Mouse (Mus musculus): ENCODE results near the gene Gnl2. TPM values are rescaled to one million over a fixed set of nuclear protein-coding genes. Genes with fewer than 3 reads are reported as not detected.

Gnl2 gene
- polyA plus RNA-seq, 1 experiment from 2014 or later, result 89.6 TPM

DNA sequence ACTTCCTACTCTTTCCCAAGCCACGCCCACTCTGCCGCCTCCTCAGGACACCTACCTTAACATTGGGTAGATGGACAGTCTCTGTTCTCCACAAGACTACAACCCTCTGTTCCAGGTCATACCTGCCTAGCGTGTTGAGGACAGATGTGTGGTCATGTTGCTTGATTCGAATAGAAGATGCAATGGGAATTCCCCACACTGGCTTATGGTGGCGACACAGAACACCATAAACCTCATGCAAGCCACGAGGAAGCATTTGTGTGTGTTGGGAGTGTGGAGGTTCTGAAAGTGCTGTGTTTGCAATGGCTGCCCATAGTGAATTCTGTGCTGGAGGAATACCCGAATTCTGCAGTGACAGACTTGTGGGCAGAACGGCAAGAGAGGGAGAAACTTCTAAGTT, 47.4 kb downstream of the Gnl2 start:
- no peak for ATAC-seq (ENCODE audit: low read depth)
- Histone ChIP-seq H3K27ac (ENCODE audit: low read depth, low read length) (no peak overlapping the region), H3K9ac (replicated peaks; ENCODE audit: low read depth, low read length) (no peak overlapping the region), H3K4me1 (ENCODE audit: control insufficient read depth, insufficient read depth, low read length) (peaks cover 8% of the 10 kb centered on the region), H3K36me3 (ENCODE audit: control insufficient read depth, insufficient read depth, low read length) (peaks cover 3% of the 10 kb centered on the region; the same call in 1 of the 2 replicates), H3K27me3 (ENCODE audit: control insufficient read depth, insufficient read depth, low read length) (no peaks in the 10 kb centered on the region), H3K4me3 (ENCODE audit: low read depth, low read length) (no peak overlapping the region), H3K4me2 (ENCODE audit: low read depth, low read length) (no peak overlapping the region), H3K9me3 (ENCODE audit: control insufficient read depth, low read length) (no peaks in the 10 kb centered on the region)
- WGBS, result 78% methylated on average over 8 of the region's 8 CpGs

DNA sequence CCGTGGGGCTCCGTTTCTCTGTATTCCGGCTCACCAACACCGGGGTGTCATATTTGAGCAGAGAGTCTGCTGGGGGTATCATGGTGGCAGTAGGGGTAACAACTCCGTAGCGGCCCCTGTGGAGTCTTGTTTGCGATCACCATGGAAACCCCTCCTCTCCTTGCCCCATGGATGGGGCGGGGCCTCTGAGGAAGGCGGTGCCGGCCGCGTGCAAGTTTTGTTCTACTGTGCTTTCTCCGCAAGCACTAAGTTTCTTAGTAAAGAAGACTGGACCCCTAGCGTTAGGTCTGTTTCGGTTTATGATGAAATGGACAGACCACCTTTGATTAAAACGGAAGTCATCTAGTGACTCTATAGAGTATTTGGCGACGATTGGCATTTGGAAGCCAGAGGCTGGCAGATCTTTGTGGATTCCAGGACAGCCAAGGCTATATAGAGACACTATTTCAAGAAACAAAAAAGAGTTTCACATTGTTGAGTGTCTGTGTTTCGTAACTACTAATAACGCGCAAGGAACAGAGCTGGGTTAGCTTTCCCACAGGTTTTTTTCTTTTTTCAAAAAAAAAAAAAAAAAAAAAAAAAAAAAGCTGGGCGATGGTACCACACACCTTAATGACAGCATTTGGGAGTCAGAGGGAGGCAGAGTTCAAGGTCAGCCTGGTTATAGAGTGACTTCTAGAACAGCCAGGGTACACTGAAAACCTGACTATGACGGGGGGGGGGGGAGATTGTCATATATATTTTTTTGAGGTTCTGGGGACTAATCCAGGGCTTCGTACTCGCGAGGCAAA, 49.3 kb downstream of the Gnl2 start, which contains the start of gene Dnali1:
Dnali1 (minus strand) TSS at position 187 of the 791 bp plus-strand sequence.
- H3K27me3 ChIP-seq (ENCODE audit: control insufficient read depth, insufficient read depth, low read length), result no peaks in the 10 kb centered on the region
- peak within 1 kb of the TSS; percentile 88 for H3K4me3 ChIP-seq (ENCODE audit: low read depth, low read length)
- peak within 1 kb of the TSS; percentile 82 for H3K4me2 ChIP-seq (ENCODE audit: low read depth, low read length)
- WGBS, result 3% methylated on average over 26 of the region's 26 CpGs
- H3K9ac ChIP-seq (replicated peaks; ENCODE audit: low read depth, low read length), result peak within 1 kb of the TSS; percentile 72
- H3K27ac ChIP-seq (ENCODE audit: low read depth, low read length), result peak within 1 kb of the TSS; percentile 52; the same call in 1 of the 2 replicates
- no peaks in the 10 kb centered on the region for H3K9me3 ChIP-seq (ENCODE audit: control insufficient read depth, low read length)
- peaks cover 13% of the 10 kb centered on the region; the same call in 1 of the 2 replicates for H3K36me3 ChIP-seq (ENCODE audit: control insufficient read depth, insufficient read depth, low read length)
- ATAC-seq (ENCODE audit: low read depth), result peak; percentile 42; the same call in 1 of the 2 replicates
- H3K4me1 ChIP-seq (ENCODE audit: control insufficient read depth, insufficient read depth, low read length), result peaks cover 8% of the 10 kb centered on the region

GRCm38 (mm10) chr4:125066490-125067370, 50.3 kb downstream of the Gnl2 start, which contains the start of gene Snip1:
Gene Snip1 (plus strand): TSS chr4:125066672.
- Histone ChIP-seq H3K27ac (ENCODE audit: low read depth, low read length) (peak within 1 kb of the TSS; percentile 52; the same call in 1 of the 2 replicates), H3K4me1 (ENCODE audit: control insufficient read depth, insufficient read depth, low read length) (peaks cover 8% of the 10 kb centered on the region), H3K27me3 (ENCODE audit: control insufficient read depth, insufficient read depth, low read length) (no peaks in the 10 kb centered on the region), H3K4me2 (ENCODE audit: low read depth, low read length) (peak within 1 kb of the TSS; percentile 82), H3K9ac (replicated peaks; ENCODE audit: low read depth, low read length) (peak within 1 kb of the TSS; percentile 72), H3K4me3 (ENCODE audit: low read depth, low read length) (peak within 1 kb of the TSS; percentile 88), H3K36me3 (ENCODE audit: control insufficient read depth, insufficient read depth, low read length) (peaks cover 22% of the 10 kb centered on the region), H3K9me3 (ENCODE audit: control insufficient read depth, low read length) (no peaks in the 10 kb centered on the region)
- WGBS, result under 1% methylated on average over 60 of the region's 78 CpGs
- ATAC-seq (ENCODE audit: low read depth), result peak; percentile 93

DNA sequence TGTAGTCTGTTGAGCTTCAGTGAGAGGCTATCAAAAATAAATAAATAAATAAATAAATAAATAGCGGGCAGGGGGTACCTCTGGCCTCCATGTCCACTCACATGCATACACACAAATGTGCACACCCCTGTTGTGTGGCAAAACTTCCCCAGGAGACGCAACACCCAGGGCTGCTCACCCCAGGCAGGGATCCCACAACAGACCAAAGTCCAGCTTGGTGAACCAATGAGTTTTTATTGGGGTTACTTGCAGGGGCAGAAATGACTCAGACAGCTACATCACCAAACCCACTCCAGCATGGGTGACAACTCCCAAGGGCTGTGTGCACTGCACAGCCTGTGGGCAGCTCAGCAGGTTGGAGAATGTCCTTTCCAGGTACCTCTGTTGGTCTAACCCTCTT, 61.3 kb downstream of the Gnl2 start:
- 93% methylated on average over 2 of the region's 2 CpGs for WGBS
- H3K27ac ChIP-seq (ENCODE audit: low read depth, low read length), result no peak overlapping the region
- no peak for ATAC-seq (ENCODE audit: low read depth)
- H3K4me2 ChIP-seq (ENCODE audit: low read depth, low read length), result no peak overlapping the region
- H3K4me1 ChIP-seq (ENCODE audit: control insufficient read depth, insufficient read depth, low read length), result no peaks in the 10 kb centered on the region
- H3K9ac ChIP-seq (replicated peaks; ENCODE audit: low read depth, low read length), result no peak overlapping the region
- no peaks in the 10 kb centered on the region for H3K9me3 ChIP-seq (ENCODE audit: control insufficient read depth, low read length)
- no peaks in the 10 kb centered on the region for H3K27me3 ChIP-seq (ENCODE audit: control insufficient read depth, insufficient read depth, low read length)
- no peak overlapping the region for H3K4me3 ChIP-seq (ENCODE audit: low read depth, low read length)
- peaks cover 23% of the 10 kb centered on the region for H3K36me3 ChIP-seq (ENCODE audit: control insufficient read depth, insufficient read depth, low read length)

DNA sequence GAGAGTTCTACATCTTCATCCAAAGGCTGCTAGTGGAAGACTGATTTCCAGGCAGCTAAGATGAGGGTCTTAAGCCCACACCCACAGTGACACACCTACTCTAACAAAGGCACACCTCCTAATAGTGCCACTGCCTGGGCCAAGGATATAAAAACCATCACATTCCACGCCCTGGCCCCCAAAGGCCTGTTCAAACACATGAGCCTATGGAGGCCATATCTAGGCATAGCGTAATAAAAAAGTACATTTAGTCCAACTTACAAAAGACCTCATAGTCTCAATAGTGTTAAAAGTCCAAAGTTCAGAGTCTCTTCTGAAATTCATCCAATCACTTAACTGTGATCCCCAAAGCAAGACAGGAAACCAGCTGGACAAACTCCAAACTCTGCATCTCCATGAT, 62.3 kb downstream of the Gnl2 start:
- Histone ChIP-seq H3K9me3 (ENCODE audit: control insufficient read depth, low read length) (no peaks in the 10 kb centered on the region), H3K36me3 (ENCODE audit: control insufficient read depth, insufficient read depth, low read length) (peaks cover 20% of the 10 kb centered on the region), H3K4me3 (ENCODE audit: low read depth, low read length) (no peak overlapping the region), H3K4me2 (ENCODE audit: low read depth, low read length) (no peak overlapping the region), H3K27ac (ENCODE audit: low read depth, low read length) (no peak overlapping the region), H3K9ac (replicated peaks; ENCODE audit: low read depth, low read length) (no peak overlapping the region), H3K4me1 (ENCODE audit: control insufficient read depth, insufficient read depth, low read length) (no peaks in the 10 kb centered on the region), H3K27me3 (ENCODE audit: control insufficient read depth, insufficient read depth, low read length) (no peaks in the 10 kb centered on the region)
- no peak for ATAC-seq (ENCODE audit: low read depth)
- 95% methylated on average over 2 of the region's 2 CpGs for WGBS

DNA sequence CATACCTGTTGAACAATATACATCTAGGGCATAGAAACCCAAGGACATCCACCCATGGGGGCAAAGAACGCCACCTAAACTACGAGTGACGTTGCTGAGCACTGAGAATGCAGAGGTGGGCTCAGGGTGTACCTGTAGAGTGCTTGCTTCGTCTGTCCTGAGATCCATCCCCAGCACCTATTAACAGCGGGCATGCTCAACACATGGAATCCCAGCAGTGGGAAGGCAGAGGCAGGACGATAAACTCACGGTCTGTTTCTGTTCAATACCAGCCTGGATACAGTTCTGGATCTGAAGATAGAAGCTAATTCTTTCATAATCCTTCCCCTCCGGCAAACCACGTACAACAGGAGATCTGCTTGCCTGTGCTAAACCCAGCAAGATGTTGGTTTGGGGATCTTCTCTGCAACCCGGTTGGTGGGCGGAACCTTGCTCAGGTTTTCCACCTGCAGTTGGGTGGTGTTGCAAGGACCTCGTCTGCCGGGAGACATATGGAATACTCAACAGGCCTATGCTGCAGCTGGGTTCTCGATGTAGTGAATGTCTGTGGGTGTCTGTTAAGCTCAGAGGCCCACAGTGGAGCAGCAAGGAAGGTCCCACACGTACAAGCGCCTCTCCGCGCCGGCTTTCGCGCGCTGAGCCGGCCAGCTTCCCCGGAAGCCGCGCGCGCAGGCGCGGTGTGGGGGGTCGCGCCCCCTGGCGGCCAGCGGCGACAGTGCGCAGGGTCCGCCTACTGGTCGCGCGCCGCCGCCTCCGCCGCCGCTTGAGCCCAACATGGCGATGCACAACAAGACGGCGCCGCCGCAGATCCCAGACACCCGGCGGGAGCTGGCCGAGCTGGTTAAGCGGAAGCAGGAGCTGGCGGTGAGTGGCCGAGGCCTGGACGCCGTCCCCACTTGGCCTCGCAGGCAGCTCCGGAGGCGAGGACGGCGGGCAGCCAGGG, 68.3 kb downstream of the Gnl2 start, which contains the start of gene Meaf6:
Meaf6 (plus strand) TSS at position 732 of the 943 bp plus-strand sequence.
- ATAC-seq (ENCODE audit: low read depth), result peak; percentile 93
- H3K4me2 ChIP-seq (ENCODE audit: low read depth, low read length), result peak within 1 kb of the TSS; percentile 81
- no peaks in the 10 kb centered on the region for H3K27me3 ChIP-seq (ENCODE audit: control insufficient read depth, insufficient read depth, low read length)
- WGBS, result 2% methylated on average over 59 of the region's 63 CpGs
- H3K9ac ChIP-seq (replicated peaks; ENCODE audit: low read depth, low read length), result peak within 1 kb of the TSS; percentile 80
- H3K36me3 ChIP-seq (ENCODE audit: control insufficient read depth, insufficient read depth, low read length), result peaks cover 8% of the 10 kb centered on the region
- H3K4me3 ChIP-seq (ENCODE audit: low read depth, low read length), result peak within 1 kb of the TSS; percentile 82
- H3K4me1 ChIP-seq (ENCODE audit: control insufficient read depth, insufficient read depth, low read length), result peaks cover 10% of the 10 kb centered on the region; the same call in 1 of the 2 replicates
- H3K9me3 ChIP-seq (ENCODE audit: control insufficient read depth, low read length), result no peaks in the 10 kb centered on the region
- H3K27ac ChIP-seq (ENCODE audit: low read depth, low read length), result peak within 1 kb of the TSS; percentile 98

DNA sequence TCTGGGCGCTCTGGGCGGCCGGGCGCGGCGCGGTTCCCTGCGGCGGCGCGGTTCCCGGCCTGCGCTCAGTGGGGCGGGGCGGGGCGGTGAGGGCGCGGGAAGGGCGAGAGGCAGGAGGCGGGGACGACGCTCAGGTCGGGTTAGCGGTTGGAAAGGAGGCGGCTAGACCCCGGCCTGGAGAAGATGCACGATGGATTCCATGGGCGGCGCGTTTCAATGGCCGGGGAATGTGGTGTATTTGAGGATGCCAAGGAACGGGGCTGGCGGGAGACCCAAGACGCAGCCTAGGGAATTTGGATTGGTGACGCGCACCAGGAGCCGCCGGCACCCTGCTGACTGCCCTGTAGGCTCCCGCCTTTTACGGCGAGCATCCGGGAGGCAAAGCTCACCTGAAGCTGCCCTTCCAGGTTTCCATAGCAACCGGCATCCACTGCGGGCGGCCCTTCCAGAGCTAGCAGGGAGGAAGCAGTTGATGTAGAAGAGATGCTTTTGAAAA, 69.0 kb downstream of the Gnl2 start:
- no peaks in the 10 kb centered on the region for H3K9me3 ChIP-seq (ENCODE audit: control insufficient read depth, low read length)
- H3K4me1 ChIP-seq (ENCODE audit: control insufficient read depth, insufficient read depth, low read length), result peaks cover 10% of the 10 kb centered on the region; the same call in 1 of the 2 replicates
- peak; percentile 92 for ATAC-seq (ENCODE audit: low read depth)
- H3K27me3 ChIP-seq (ENCODE audit: control insufficient read depth, insufficient read depth, low read length), result no peaks in the 10 kb centered on the region
- peaks cover 12% of the 10 kb centered on the region for H3K36me3 ChIP-seq (ENCODE audit: control insufficient read depth, insufficient read depth, low read length)
- peak overlapping the region; percentile 82 for H3K4me3 ChIP-seq (ENCODE audit: low read depth, low read length)
- H3K27ac ChIP-seq (ENCODE audit: low read depth, low read length), result peak overlapping the region; percentile 98
- H3K9ac ChIP-seq (replicated peaks; ENCODE audit: low read depth, low read length), result peak overlapping the region; percentile 80
- WGBS, result under 1% methylated on average over 44 of the region's 45 CpGs
- peak overlapping the region; percentile 81 for H3K4me2 ChIP-seq (ENCODE audit: low read depth, low read length)

DNA sequence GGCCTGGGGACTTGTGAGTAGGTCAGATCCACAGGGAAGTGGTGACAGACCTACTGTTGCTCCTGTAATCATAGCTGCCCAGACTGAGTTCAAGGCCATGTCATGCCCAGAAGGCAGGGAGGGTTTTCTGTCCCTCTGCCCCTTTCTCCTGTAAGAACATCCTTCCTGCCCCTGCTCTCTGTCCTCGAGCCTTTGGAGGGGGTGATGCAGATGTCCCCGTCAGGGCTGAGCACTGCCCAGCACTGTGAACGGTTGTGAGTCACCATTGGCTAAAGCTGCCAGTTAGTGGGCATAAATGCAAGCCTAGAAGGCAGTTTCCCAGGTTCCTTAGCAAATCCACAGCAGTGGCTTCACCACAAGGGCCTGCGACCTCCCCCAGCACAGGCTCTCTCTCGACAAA, 76.6 kb downstream of the Gnl2 start:
- no peak for ATAC-seq (ENCODE audit: low read depth)
- Histone ChIP-seq H3K4me1 (ENCODE audit: control insufficient read depth, insufficient read depth, low read length) (no peaks in the 10 kb centered on the region), H3K27ac (ENCODE audit: low read depth, low read length) (no peak overlapping the region), H3K27me3 (ENCODE audit: control insufficient read depth, insufficient read depth, low read length) (no peaks in the 10 kb centered on the region), H3K9me3 (ENCODE audit: control insufficient read depth, low read length) (no peaks in the 10 kb centered on the region), H3K36me3 (ENCODE audit: control insufficient read depth, insufficient read depth, low read length) (peaks cover 22% of the 10 kb centered on the region), H3K4me3 (ENCODE audit: low read depth, low read length) (no peak overlapping the region), H3K9ac (replicated peaks; ENCODE audit: low read depth, low read length) (no peak overlapping the region), H3K4me2 (ENCODE audit: low read depth, low read length) (no peak overlapping the region)
- WGBS, result 92% methylated on average over 5 of the region's 5 CpGs

Data from neural tube, embryonic 14.5 days (tissue).